Mouse (Mus musculus): ENCODE measurements around the gene Lmtk3. TPM values are rescaled to one million over a fixed set of nuclear protein-coding genes. Genes with fewer than 3 reads are reported as not detected.
A peak's percentile ranks its signal among the peaks of the same experiment; 100 is the strongest.

Lmtk3 gene
- polyA plus RNA-seq, 1 experiment from 2014 or later, result 21.3 TPM

DNA sequence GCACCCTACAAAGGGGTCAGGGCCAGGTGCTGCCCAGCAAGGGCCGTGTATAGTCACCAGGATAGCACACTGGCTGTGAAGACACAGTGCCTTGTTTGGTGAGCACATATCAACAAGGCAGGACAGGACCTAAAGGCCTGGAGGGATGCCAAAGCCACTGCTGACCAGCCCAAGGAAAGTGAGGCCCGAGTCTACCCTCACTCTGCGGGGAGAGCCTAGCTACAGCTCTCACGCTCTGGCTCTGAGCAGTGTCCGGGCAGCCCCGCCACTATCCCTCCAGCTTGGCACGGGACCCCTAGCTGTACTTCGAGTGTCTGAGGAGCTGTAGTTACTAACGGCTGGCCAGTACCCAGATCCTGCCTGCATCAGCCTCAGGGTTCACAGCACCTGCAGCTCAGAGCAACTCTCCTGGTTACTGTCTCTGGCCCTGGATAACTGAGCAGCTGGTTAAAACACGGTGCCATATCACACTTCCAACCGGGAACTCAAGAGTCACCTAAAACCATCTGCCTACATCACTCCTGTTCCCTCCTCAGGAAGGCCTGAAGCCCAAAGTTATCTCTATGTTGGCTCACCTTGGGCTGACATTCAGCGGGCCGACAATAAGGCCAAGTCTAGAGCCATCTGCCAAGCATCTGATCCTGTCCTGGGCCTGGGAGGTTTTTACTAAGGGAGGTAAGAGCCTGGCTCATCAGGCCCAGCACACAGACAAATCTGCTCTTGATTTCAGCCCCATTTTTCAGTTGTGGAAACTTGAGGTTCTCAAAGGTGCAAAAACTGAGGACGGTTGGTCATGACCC lies 25.9 kb downstream of the Lmtk3 start:
- Histone ChIP-seq H3K9ac (ENCODE audit: low read depth, low read length) (no peak overlapping the region), H3K9me3 (ENCODE audit: control insufficient read depth, low read length) (no peaks in the 10 kb centered on the region), H3K4me1 (ENCODE audit: control insufficient read depth, insufficient read depth, low read depth, low read length) (peaks cover 12% of the 10 kb centered on the region), H3K4me2 (ENCODE audit: low read length) (no peak overlapping the region), H3K4me3 (ENCODE audit: low read length) (no peak overlapping the region), H3K36me3 (ENCODE audit: control insufficient read depth, insufficient read depth, low read length) (peaks cover 60% of the 10 kb centered on the region), H3K27ac (ENCODE audit: low read depth, low read length) (no peak overlapping the region), H3K27me3 (replicated peaks; ENCODE audit: control insufficient read depth, insufficient read depth, low read length) (no peaks in the 10 kb centered on the region)
- 75% methylated on average over 14 of the region's 14 CpGs for WGBS
- no peak for ATAC-seq

DNA sequence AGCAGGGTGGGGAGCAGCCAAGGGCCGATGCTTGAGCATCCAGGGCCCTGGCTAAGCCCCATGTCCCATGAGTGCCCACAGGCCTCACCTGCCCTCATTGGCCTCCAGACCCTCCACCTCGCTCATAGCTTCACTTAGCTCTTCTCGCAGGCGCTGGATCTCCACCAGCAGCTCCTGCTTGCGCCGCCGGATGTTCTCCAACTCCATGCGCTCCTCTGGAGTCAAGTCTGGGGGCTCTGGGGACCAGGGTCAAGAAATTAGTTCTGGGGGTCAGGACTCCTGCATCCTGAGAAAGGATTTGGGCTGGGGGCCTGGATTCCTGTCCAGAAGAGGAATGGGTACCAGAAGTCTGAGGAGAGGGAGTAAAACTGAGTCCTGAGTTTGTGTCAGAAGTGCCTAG lies 29.4 kb downstream of the Lmtk3 start:
- peaks cover 25% of the 10 kb centered on the region for H3K4me1 ChIP-seq (ENCODE audit: control insufficient read depth, insufficient read depth, low read depth, low read length)
- H3K4me2 ChIP-seq (ENCODE audit: low read length), result peak overlapping the region; percentile 77
- H3K27ac ChIP-seq (ENCODE audit: low read depth, low read length), result peak overlapping the region; percentile 100; the same call in 1 of the 2 replicates
- H3K9me3 ChIP-seq (ENCODE audit: control insufficient read depth, low read length), result no peaks in the 10 kb centered on the region
- ATAC-seq, result no peak
- H3K27me3 ChIP-seq (replicated peaks; ENCODE audit: control insufficient read depth, insufficient read depth, low read length), result no peaks in the 10 kb centered on the region
- 82% methylated on average over 8 of the region's 8 CpGs for WGBS
- H3K4me3 ChIP-seq (ENCODE audit: low read length), result peak overlapping the region; percentile 98
- peak overlapping the region; percentile 100 for H3K9ac ChIP-seq (ENCODE audit: low read depth, low read length)
- peaks cover 46% of the 10 kb centered on the region for H3K36me3 ChIP-seq (ENCODE audit: control insufficient read depth, insufficient read depth, low read length)

DNA sequence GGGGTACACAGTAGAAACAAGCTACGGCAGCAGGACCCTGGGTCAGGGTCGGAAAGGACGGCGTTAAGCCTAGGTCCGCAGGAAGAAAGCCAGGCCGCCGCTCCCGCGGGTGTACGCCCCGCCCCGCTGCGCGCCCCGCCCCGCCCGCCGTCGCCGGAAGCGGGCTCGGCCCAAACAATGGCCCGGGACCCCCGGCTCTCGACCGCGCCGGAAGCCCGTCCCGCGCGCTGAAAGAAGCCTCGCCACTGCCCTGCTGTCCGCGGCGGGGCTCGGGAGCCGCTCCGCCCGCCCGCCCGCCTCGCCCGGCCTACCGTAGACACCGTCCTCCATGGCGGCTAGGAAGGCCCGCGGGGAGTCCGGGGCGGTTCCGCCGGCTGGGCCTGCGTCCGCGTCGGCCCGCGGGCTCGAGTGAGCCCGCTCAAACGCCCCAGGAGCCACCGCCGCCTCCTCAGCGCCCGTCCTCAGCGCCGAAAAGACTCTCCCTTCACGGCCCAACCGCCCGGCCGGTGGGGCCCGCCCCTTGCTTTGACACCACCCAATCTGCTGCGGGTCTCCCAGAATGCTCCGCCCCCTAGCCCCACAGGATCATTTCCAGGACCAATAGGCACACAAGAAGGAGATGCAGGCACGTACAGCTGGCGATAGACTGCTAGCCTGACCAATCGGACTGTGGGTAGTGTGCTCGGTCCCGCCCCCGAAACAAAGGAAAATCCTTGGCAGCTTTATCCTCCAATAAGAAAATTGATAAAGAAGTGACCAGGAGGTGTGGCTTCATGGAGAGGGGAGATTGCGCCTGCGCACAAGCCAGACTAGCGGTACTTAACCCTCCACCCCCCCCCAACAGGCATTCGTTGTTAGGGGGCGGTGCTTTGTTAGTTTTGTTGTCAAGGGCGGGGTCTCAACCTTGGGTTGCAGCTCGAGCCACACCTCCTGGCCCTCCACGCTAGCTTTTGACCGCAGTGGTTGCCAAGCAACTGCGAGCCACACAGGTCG lies 30.5 kb downstream of the Lmtk3 start, which contains the start of gene Cyth2:
Cyth2 (minus strand) TSS at position 795 of the 993 bp plus-strand sequence.
- WGBS, result under 1% methylated on average over 66 of the region's 92 CpGs
- no peaks in the 10 kb centered on the region for H3K27me3 ChIP-seq (replicated peaks; ENCODE audit: control insufficient read depth, insufficient read depth, low read length)
- peaks cover 36% of the 10 kb centered on the region for H3K36me3 ChIP-seq (ENCODE audit: control insufficient read depth, insufficient read depth, low read length)
- H3K27ac ChIP-seq (ENCODE audit: low read depth, low read length), result peak within 1 kb of the TSS; percentile 100
- H3K9me3 ChIP-seq (ENCODE audit: control insufficient read depth, low read length), result no peaks in the 10 kb centered on the region
- H3K9ac ChIP-seq (ENCODE audit: low read depth, low read length), result peak within 1 kb of the TSS; percentile 100
- peak within 1 kb of the TSS; percentile 98 for H3K4me3 ChIP-seq (ENCODE audit: low read length)
- ATAC-seq, result peak; percentile 99
- H3K4me1 ChIP-seq (ENCODE audit: control insufficient read depth, insufficient read depth, low read depth, low read length), result peaks cover 25% of the 10 kb centered on the region
- peak within 1 kb of the TSS; percentile 77 for H3K4me2 ChIP-seq (ENCODE audit: low read length)

DNA sequence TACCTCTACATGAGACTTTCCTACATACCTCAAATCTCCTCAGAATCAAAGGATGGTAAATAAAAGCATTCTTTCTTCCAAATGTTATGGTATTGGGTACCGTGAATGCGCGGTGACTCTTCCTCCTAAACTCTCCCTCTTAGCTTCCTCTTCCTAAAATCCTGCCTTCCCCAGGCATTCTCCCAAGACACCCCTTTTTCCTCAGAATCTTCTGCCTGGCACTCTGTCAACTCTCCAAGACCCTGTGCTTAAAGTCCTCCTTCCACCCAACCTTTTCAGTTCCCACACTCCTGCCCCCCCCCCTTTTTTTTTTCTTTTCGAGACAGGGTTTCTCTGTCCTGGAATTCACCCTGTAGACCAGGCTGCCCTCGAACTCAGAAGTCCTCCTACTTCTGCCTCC lies 31.3 kb downstream of the Lmtk3 start:
- Histone ChIP-seq H3K9me3 (ENCODE audit: control insufficient read depth, low read length) (no peaks in the 10 kb centered on the region), H3K4me2 (ENCODE audit: low read length) (peak overlapping the region; percentile 61), H3K4me3 (ENCODE audit: low read length) (peak overlapping the region; percentile 40), H3K4me1 (ENCODE audit: control insufficient read depth, insufficient read depth, low read depth, low read length) (peaks cover 25% of the 10 kb centered on the region), H3K36me3 (ENCODE audit: control insufficient read depth, insufficient read depth, low read length) (peaks cover 28% of the 10 kb centered on the region), H3K27me3 (replicated peaks; ENCODE audit: control insufficient read depth, insufficient read depth, low read length) (no peaks in the 10 kb centered on the region), H3K27ac (ENCODE audit: low read depth, low read length) (peak overlapping the region; percentile 72), H3K9ac (ENCODE audit: low read depth, low read length) (peak overlapping the region; percentile 33; the same call in 1 of the 2 replicates)
- 1% methylated on average over 5 of the region's 5 CpGs for WGBS
- no peak for ATAC-seq

DNA sequence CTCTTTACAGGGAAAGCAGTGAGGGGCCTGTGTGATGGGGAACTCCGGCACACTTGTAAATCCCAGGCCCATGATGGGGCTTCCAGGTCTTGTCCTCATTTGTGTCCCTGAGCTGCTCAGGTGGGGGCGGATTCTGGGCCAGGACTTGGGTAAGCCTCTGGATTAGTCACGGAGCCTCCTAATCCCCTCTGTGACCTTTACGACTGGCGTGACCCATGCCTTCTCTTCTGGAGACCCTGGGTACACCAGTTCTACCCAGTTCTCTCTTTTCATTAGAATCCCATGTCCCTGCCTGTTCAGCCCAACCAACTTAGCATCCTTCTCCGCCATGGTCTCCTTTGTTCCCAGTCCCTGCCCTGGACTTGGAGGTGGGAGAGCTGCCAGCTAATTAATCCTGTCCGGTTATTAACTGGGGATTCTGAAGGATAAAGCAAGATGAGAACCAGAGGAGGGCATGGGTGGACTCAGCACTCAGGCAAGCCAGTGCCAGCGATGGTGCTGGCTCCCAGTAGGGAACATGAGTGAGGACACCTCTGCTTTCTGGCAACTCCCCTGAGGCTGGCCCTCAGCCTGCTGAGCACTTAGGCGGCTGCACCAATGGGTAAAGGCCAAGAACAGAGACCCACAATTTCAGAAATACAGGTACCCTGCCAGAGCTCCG lies 31.9 kb downstream of the Lmtk3 start:
- Histone ChIP-seq H3K36me3 (ENCODE audit: control insufficient read depth, insufficient read depth, low read length) (peaks cover 22% of the 10 kb centered on the region), H3K4me2 (ENCODE audit: low read length) (peak overlapping the region; percentile 61), H3K4me1 (ENCODE audit: control insufficient read depth, insufficient read depth, low read depth, low read length) (peaks cover 25% of the 10 kb centered on the region), H3K9ac (ENCODE audit: low read depth, low read length) (peak overlapping the region; percentile 35), H3K27me3 (replicated peaks; ENCODE audit: control insufficient read depth, insufficient read depth, low read length) (no peaks in the 10 kb centered on the region), H3K9me3 (ENCODE audit: control insufficient read depth, low read length) (no peaks in the 10 kb centered on the region), H3K27ac (ENCODE audit: low read depth, low read length) (peak overlapping the region; percentile 72), H3K4me3 (ENCODE audit: low read length) (peak overlapping the region; percentile 40; the same call in 1 of the 2 replicates)
- 37% methylated on average over 10 of the region's 10 CpGs for WGBS
- ATAC-seq, result no peak

DNA sequence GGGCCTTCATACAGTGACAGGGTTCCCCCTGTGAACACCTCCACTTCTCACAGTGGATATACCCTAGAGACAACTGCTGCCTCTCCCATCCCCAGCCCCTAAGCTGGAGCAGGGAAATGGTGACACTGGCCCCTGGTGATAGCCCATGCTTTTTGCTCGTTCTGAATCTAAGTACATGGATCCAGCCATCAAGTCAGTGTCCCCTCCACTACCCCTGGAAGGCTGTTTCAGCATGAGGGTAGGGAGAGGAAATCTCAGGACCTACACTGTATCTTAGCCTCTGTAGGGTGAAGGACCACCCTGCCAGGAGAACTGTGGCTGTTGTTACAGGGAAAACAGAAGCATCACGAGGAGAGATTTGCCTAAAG lies 32.4 kb downstream of the Lmtk3 start:
- ATAC-seq, result no peak
- 44% methylated on average over 2 of the region's 2 CpGs for WGBS
- no peak overlapping the region for H3K9ac ChIP-seq (ENCODE audit: low read depth, low read length)
- H3K4me3 ChIP-seq (ENCODE audit: low read length), result no peak overlapping the region
- no peaks in the 10 kb centered on the region for H3K27me3 ChIP-seq (replicated peaks; ENCODE audit: control insufficient read depth, insufficient read depth, low read length)
- H3K4me1 ChIP-seq (ENCODE audit: control insufficient read depth, insufficient read depth, low read depth, low read length), result peaks cover 25% of the 10 kb centered on the region
- H3K27ac ChIP-seq (ENCODE audit: low read depth, low read length), result peak overlapping the region; percentile 72; the same call in 1 of the 2 replicates
- H3K9me3 ChIP-seq (ENCODE audit: control insufficient read depth, low read length), result no peaks in the 10 kb centered on the region
- H3K36me3 ChIP-seq (ENCODE audit: control insufficient read depth, insufficient read depth, low read length), result peaks cover 17% of the 10 kb centered on the region
- no peak overlapping the region for H3K4me2 ChIP-seq (ENCODE audit: low read length)

DNA sequence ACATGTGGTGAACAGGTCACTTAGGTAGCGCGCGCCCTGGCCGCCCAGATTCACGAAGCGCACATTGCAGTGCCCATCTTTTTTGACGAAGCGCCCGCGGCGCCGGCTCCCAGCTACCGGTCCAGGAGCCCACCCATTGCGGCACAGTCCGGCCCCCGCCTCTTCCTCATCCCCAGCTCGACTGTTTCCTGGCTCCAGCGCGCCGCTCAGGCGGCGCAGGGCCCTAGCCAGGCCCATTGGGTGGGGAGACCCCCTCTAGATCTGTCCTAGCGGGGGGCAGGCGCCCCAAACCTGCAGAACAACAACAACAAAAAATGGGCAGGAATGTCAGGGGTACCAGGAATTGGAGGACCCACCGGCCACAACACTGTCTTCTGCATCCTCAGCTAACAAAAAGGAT lies 36.3 kb downstream of the Lmtk3 start:
- Histone ChIP-seq H3K4me3 (ENCODE audit: low read length) (no peak overlapping the region), H3K4me2 (ENCODE audit: low read length) (peak overlapping the region; percentile 34), H3K27me3 (replicated peaks; ENCODE audit: control insufficient read depth, insufficient read depth, low read length) (no peaks in the 10 kb centered on the region), H3K36me3 (ENCODE audit: control insufficient read depth, insufficient read depth, low read length) (peaks cover 4% of the 10 kb centered on the region; the same call in 1 of the 2 replicates), H3K9me3 (ENCODE audit: control insufficient read depth, low read length) (no peaks in the 10 kb centered on the region), H3K4me1 (ENCODE audit: control insufficient read depth, insufficient read depth, low read depth, low read length) (peaks cover 11% of the 10 kb centered on the region), H3K9ac (ENCODE audit: low read depth, low read length) (0 out of 2 replicates have a peak overlapping the region, but pooled peaks have one; percentile 27), H3K27ac (ENCODE audit: low read depth, low read length) (no peak overlapping the region)
- ATAC-seq, result no peak
- WGBS, result 9% methylated on average over 25 of the region's 25 CpGs

DNA sequence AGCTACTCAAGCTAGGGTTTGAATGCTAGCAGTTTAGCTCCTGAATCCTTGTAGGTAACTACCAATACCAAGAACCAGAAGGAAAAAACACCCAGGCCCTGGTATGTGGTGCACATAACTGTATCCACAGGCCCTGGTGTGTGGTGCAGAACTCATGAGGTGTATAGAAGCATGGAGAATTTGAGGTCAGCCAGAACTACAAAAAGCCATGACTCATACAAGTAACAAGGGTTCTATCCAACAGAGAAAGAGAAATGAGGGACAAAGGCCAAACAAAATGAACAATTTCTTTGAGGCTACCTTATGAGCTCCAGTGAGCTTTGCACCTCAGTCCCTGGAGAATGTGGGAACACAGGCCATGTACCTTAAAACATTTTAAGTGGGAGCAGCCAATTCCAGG lies 37.4 kb downstream of the Lmtk3 start:
- no peak overlapping the region for H3K4me3 ChIP-seq (ENCODE audit: low read length)
- no peak overlapping the region for H3K27ac ChIP-seq (ENCODE audit: low read depth, low read length)
- ATAC-seq, result no peak
- no peaks in the 10 kb centered on the region for H3K27me3 ChIP-seq (replicated peaks; ENCODE audit: control insufficient read depth, insufficient read depth, low read length)
- H3K36me3 ChIP-seq (ENCODE audit: control insufficient read depth, insufficient read depth, low read length), result peaks cover 15% of the 10 kb centered on the region
- H3K9me3 ChIP-seq (ENCODE audit: control insufficient read depth, low read length), result no peaks in the 10 kb centered on the region
- no peak overlapping the region for H3K4me2 ChIP-seq (ENCODE audit: low read length)
- H3K9ac ChIP-seq (ENCODE audit: low read depth, low read length), result no peak overlapping the region
- H3K4me1 ChIP-seq (ENCODE audit: control insufficient read depth, insufficient read depth, low read depth, low read length), result peaks cover 1% of the 10 kb centered on the region; the same call in 1 of the 2 replicates
